Mouse (Mus musculus) kidney, postnatal 14 days (tissue): ENCODE measurements around the gene Atp6v1d.

Experiments used
- DNase-seq: peaks from one replicate; pipeline ENCODE4 v3.0.0; 2022; ENCODE audit warnings: mixed read lengths

The Atp6v1d gene

DNA sequence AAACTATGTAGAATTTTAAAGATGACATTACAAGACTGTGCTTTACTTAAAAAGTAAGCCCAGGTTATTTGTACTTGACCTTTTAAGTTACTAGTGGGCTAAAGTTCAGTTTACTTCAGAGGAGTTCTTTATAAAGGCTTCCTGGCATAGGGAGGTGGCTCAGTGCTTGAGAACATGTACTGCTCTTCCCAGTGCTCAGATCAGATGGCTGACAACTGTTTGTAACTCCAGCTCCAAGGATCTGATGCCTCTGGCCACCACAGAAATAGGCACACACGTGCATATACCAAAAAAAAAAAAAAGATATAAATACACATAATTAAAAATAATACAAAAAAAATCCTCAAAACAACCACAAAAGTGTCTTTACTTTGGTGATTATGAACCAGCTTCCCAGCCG lies 70.6 kb downstream of the Atp6v1d start:
- no peak for DNase-seq
